8 mouse cellular contexts compared by ENCODE assay signal in the genomic region with DNA sequence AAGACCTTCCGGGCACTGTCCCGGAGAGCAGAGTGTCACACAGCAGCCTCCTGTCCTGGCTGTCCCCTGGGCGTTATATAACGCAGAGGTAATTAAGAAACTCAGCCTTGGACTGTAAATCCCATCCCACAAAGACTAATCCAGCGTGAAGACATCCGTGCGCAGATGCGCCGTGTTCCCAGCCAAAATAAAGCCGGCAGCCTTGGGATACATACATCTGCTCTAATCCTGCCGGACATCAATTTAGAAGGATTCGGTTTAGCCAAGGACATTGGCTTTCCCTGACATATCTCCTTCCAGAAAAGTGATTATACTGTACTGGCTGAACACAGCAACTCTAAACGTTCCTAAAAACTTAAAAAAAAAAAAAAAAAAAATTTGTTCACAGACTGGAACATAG. TPM values are rescaled to one million over a fixed set of nuclear protein-coding genes. Genes with fewer than 3 reads are reported as not detected.
DNase-seq lines count a peak whose midpoint lies in the region; ATAC-seq and TF ChIP-seq lines count a peak whose summit lies in the region.

No protein-coding gene starts in this region.

- intact Hi-C loops in heart, postnatal 36 days (cut with DNase I) = loop anchor here (1.0 to 5.0 kb wide), 4 partner anchors 147 to 411 kb away; no protein-coding TSS in a partner anchor

- no peak overlapping the region; the same call in 1 of the 2 replicates for H3K27ac ChIP-seq in midbrain, embryonic 11.5 days (ENCODE audit: low read depth, low read length)
- no peak overlapping the region for H3K27ac ChIP-seq in cerebellum, adult 2 months (ENCODE audit: insufficient read depth, low read length)

- H3K9me3 ChIP-seq in midbrain, embryonic 11.5 days (ENCODE audit: control insufficient read depth, low read length) = no peaks in the 10 kb centered on the region

- H3K4me2 ChIP-seq in midbrain, embryonic 11.5 days = peak overlapping the region; percentile 22; the same call in 1 of the 2 replicates

- no peak for TF ChIP-seq CTCF in cerebellum, adult 2 months (IDR thresholded peaks at IDR 0.05; ENCODE audit: borderline replicate concordance, insufficient read depth, low read depth, low read length)

- TF ChIP-seq POLR2A in cerebellum, adult 2 months (IDR thresholded peaks at IDR 0.05; ENCODE audit: borderline replicate concordance, insufficient read depth, low read length) = no peak

- H3K4me1 ChIP-seq in midbrain, embryonic 11.5 days (ENCODE audit: control insufficient read depth, insufficient read depth, low read length) = peaks cover 11% of the 10 kb centered on the region
- no peaks in the 10 kb centered on the region for H3K4me1 ChIP-seq in cerebellum, adult 2 months (ENCODE audit: control insufficient read depth, insufficient read depth, low read length)

- peak; percentile 9 to 46 for DNase-seq in adrenal gland, adult (ENCODE audit: inconsistent age in 2 of 2, low spot score in 1 of 2)
- DNase-seq in adrenal gland, postnatal 36 days = no peak
- peak; percentile 66 for DNase-seq in MN1 (ENCODE audit: low spot score)
- DNase-seq in gastrocnemius, postnatal 10 days = peak; percentile 20
- peak; percentile 90 for DNase-seq in midbrain, embryonic 11.5 days (ENCODE audit: low spot score, missing footprints)
- DNase-seq in cerebellum, adult 2 months = no peak
- no peak for DNase-seq in cerebellum, adult 8-10 months
- no peak for DNase-seq in heart, postnatal 36 days

- no peaks in the 10 kb centered on the region for H3K27me3 ChIP-seq in midbrain, embryonic 11.5 days (ENCODE audit: control insufficient read depth, insufficient read depth, low read length)
- H3K27me3 ChIP-seq in cerebellum, adult 2 months (ENCODE audit: control insufficient read depth, insufficient read depth, low read length) = no peaks in the 10 kb centered on the region; the same call in 1 of the 2 replicates

- peak; percentile 75 for ATAC-seq in midbrain, embryonic 11.5 days (ENCODE audit: low FRiP score)

- H3K9ac ChIP-seq in midbrain, embryonic 11.5 days (ENCODE audit: low read length) = no peak overlapping the region

- 22% methylated on average over 13 of the region's 13 CpGs for WGBS in midbrain, embryonic 11.5 days
- WGBS in cerebellum, adult 2 months = 8% methylated on average over 13 of the region's 13 CpGs

- no peaks in the 10 kb centered on the region for H3K36me3 ChIP-seq in midbrain, embryonic 11.5 days (ENCODE audit: control insufficient read depth, insufficient read depth, low read length)

- H3K4me3 ChIP-seq in midbrain, embryonic 11.5 days (ENCODE audit: low read depth, low read length) = no peak overlapping the region
- H3K4me3 ChIP-seq in cerebellum, adult 2 months (replicated peaks; ENCODE audit: insufficient read depth, low read depth, low read length) = no peak overlapping the region

RNA-seq across cellular contexts. Expression of gene Phactr2, which starts 45.0 kb away (rescaled TPM):
- 10 to 100 TPM; 22.9 to 30.1 TPM for total RNA-seq in adrenal gland, postnatal 36 days (2021)
- total RNA-seq in gastrocnemius, postnatal 10 days (2021) = 10 to 100 TPM; 39.9 to 43.4 TPM
- polyA plus RNA-seq in midbrain, embryonic 11.5 days (2014; fragmentation: Nextera tagmentation; extraction: Ambion mirVana) = 13.7 and 14.2 TPM in 2 replicates
- polyA plus RNA-seq in cerebellum, adult 2 months (2012; rRNA removed) = 11.9 and 13.0 TPM in 2 replicates
- total RNA-seq in heart, postnatal 36 days (2021) = 10 to 100 TPM; 45.6 to 45.8 TPM

Comparison
In these comparisons a context has a peak if more than half of its experiments do, and no peak if none do; other contexts are left out.
1. DNase-seq: peak in adrenal gland, adult (2 of 2), MN1 (single experiment), gastrocnemius, postnatal 10 days (single experiment) and midbrain, embryonic 11.5 days (single experiment); none in adrenal gland, postnatal 36 days (0 of 2), cerebellum, adult 2 months (0 of 2), cerebellum, adult 8-10 months (single experiment) and heart, postnatal 36 days (0 of 2).